Mouse (Mus musculus) forebrain, embryonic 13.5 days (tissue): ENCODE data around the gene Taok2. TPM values are rescaled to one million over a fixed set of nuclear protein-coding genes. Genes with fewer than 3 reads are reported as not detected.

ENCODE experiments used
- ATAC-seq: fragments of 200-750 bp; cut with Nextera tagmentation; 2 replicates; pipeline ENCODE4 v1.8.0; 2017
- H3K27ac ChIP-seq: fragments of 300-500 bp; sonication (generic); 2 replicates; pipeline ENCODE4 v1.5.1; 2015; ENCODE audit warnings: inconsistent platforms, mild to moderate bottlenecking, moderate library complexity
- H3K27me3 ChIP-seq: fragments of 300-500 bp; sonication (generic); 2 replicates; pipeline ENCODE4 v1.6.1; 2015; ENCODE audit warnings: mild to moderate bottlenecking, inconsistent platforms
- H3K36me3 ChIP-seq: fragments of 300-500 bp; sonication (generic); 2 replicates; pipeline ENCODE4 v1.6.1; 2015; ENCODE audit warnings: mild to moderate bottlenecking, inconsistent platforms; ENCODE audit not compliant: poor library complexity, severe bottlenecking
- H3K4me1 ChIP-seq: fragments of 300-500 bp; sonication (generic); 2 replicates; pipeline ENCODE4 v1.6.1; 2015; ENCODE audit warnings: inconsistent platforms
- H3K4me2 ChIP-seq: fragments of 300-500 bp; sonication (generic); 2 replicates; pipeline ENCODE4 v1.6.1; 2015; ENCODE audit warnings: inconsistent platforms, mild to moderate bottlenecking, moderate library complexity
- H3K4me3 ChIP-seq: fragments of 300-500 bp; sonication (generic); 2 replicates; pipeline ENCODE4 v1.5.1; 2015; ENCODE audit warnings: mild to moderate bottlenecking, inconsistent platforms
- H3K9ac ChIP-seq: fragments of 300-500 bp; sonication (generic); 2 replicates; pipeline ENCODE4 v1.6.1; 2015; ENCODE audit warnings: mild to moderate bottlenecking, inconsistent platforms
- H3K9me3 ChIP-seq: fragments of 300-500 bp; sonication (generic); replicated peaks from 2 replicates; pipeline ENCODE4 v1.6.1; 2016; ENCODE audit warnings: inconsistent platforms
- WGBS: fragments of 180-500 bp; shearing (Covaris S2); methylation state at CpG from one replicate; pipeline ENCODE4 v1.1.7; 2015; 5-methylcytosine and 5-hydroxymethylcytosine counted together
- polyA plus RNA-seq: library from polyadenylated mRNA; unstranded; fragments of >200 nt; fragmentation: Nextera tagmentation; extraction: Ambion mirVana; gene quantifications from 2 replicates; pipeline ENCODE4 v1.2.1, GENCODE M21; 2015

Gene Taok2
- polyA plus RNA-seq, 1 experiment from 2014 or later, result 51.9 TPM

DNA sequence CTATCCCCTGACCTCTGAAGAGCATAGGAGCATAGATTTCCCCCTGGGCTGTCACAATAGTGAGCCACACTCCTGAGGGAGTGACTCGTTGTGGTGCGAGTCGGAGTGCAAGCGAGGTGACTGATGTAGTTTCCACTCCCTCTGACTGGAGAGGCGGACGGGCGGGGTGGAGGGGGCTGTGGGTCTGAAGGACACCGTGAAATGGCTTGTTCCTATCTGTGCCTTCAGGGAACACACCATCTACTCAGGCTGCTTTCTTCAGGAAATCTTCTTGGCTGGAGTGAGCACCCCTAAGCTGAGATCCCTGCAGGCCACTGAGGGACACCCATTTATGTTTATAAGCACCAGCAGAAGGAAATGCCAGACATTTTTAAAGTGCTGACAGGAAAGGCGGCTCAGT, 61.8 kb downstream of the Taok2 start:
- Histone ChIP-seq H3K9ac (peak overlapping the region; percentile 83), H3K27ac (peak overlapping the region; percentile 78), H3K36me3 (no peaks in the 10 kb centered on the region), H3K4me3 (peak overlapping the region; percentile 69), H3K4me2 (peak overlapping the region; percentile 76), H3K9me3 (no peaks in the 10 kb centered on the region; the same call in 1 of the 2 replicates), H3K27me3 (no peaks in the 10 kb centered on the region), H3K4me1 (peaks cover 46% of the 10 kb centered on the region)
- peak; percentile 41 for ATAC-seq
- WGBS, result 18% methylated on average over 9 of the region's 9 CpGs

DNA sequence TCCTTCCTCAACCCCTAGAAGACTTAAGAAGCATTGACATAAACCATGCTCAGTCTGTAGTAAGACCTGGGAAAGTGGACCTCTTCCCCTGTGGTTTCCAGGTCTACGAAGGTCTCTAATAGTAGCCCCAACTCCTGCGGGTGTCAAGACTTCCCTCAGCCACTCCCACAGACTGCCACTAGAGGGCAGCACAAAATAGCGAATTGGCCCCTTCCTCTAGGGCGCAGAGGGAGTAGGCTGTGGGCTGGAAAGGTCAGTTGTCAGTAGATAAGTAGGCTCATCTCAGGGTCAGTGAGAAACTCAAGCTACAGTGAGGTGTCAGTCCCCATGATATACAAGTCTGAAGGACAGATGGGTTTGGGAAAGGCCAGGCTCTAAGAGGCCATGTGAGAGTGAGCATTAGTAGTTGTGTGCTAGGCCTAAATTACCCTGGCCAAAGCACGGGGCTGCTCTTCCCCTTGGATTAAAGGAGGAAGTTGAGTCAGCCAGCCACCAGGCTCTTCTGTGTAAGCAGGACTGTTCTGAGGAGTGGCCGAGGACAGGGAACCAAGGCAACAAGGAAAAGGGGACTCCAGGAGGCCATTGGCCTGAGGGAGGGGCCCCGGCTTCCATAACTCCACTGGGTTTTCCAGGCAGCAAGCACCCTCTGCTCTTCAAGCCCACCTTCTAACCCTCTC, 62.5 kb downstream of the Taok2 start:
- Histone ChIP-seq H3K36me3 (no peaks in the 10 kb centered on the region), H3K27ac (peak overlapping the region; percentile 78), H3K4me3 (0 out of 2 replicates have a peak overlapping the region, but pooled peaks have one; percentile 69), H3K9ac (peak overlapping the region; percentile 83), H3K4me1 (peaks cover 41% of the 10 kb centered on the region), H3K4me2 (peak overlapping the region; percentile 76), H3K27me3 (no peaks in the 10 kb centered on the region; the same call in 1 of the 2 replicates), H3K9me3 (no peaks in the 10 kb centered on the region; the same call in 1 of the 2 replicates)
- WGBS, result 25% methylated on average over 7 of the region's 7 CpGs
- peak; percentile 28; the same call in 1 of the 2 replicates for ATAC-seq

GRCm38 (mm10) chr7:126818818-126819217, 65.7 kb downstream of the Taok2 start:
- 35% methylated on average over 1 of the region's 1 CpGs for WGBS
- no peak overlapping the region for H3K27ac ChIP-seq
- no peaks in the 10 kb centered on the region; the same call in 1 of the 2 replicates for H3K27me3 ChIP-seq
- no peak overlapping the region for H3K4me3 ChIP-seq
- H3K9ac ChIP-seq, result no peak overlapping the region
- H3K4me1 ChIP-seq, result peaks cover 15% of the 10 kb centered on the region
- H3K9me3 ChIP-seq, result no peaks in the 10 kb centered on the region; the same call in 1 of the 2 replicates
- ATAC-seq, result no peak
- no peak overlapping the region for H3K4me2 ChIP-seq
- no peaks in the 10 kb centered on the region for H3K36me3 ChIP-seq

DNA sequence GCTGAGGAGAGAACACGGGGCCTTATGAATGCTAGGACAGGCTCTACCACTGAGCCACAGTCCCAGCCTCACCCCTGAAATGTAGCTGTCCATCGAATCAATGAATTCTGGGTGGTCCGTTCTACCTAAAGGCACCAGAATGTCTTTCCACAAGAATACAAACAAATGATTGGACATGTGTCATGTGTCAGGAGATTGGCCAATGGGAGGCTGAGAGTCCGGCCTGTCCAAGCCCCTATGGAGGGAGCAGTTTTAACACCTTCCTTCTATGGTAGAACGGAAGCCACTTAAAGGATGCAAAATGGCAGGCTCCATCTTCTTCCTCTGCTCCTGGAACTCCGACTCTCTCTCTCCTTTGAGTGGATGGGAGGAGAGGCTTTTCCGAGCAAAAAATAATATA, 66.9 kb downstream of the Taok2 start:
- WGBS, result 83% methylated on average over 7 of the region's 7 CpGs
- Histone ChIP-seq H3K27me3 (no peaks in the 10 kb centered on the region; the same call in 1 of the 2 replicates), H3K4me2 (no peak overlapping the region), H3K4me1 (peaks cover 7% of the 10 kb centered on the region), H3K9me3 (no peaks in the 10 kb centered on the region; the same call in 1 of the 2 replicates), H3K9ac (no peak overlapping the region), H3K27ac (no peak overlapping the region), H3K4me3 (no peak overlapping the region), H3K36me3 (no peaks in the 10 kb centered on the region)
- ATAC-seq, result no peak

- Histone ChIP-seq H3K27ac (no peak overlapping the region), H3K27me3 (no peaks in the 10 kb centered on the region; the same call in 1 of the 2 replicates), H3K4me3 (no peak overlapping the region), H3K36me3 (no peaks in the 10 kb centered on the region), H3K9me3 (no peaks in the 10 kb centered on the region; the same call in 1 of the 2 replicates), H3K4me1 (no peaks in the 10 kb centered on the region), H3K4me2 (no peak overlapping the region), H3K9ac (no peak overlapping the region)
- ATAC-seq, result no peak
- WGBS, result 87% methylated on average over 8 of the region's 8 CpGs
Observed at GRCm38 (mm10) chr7:126816494-126816893, 68.0 kb downstream of the Taok2 start.

DNA sequence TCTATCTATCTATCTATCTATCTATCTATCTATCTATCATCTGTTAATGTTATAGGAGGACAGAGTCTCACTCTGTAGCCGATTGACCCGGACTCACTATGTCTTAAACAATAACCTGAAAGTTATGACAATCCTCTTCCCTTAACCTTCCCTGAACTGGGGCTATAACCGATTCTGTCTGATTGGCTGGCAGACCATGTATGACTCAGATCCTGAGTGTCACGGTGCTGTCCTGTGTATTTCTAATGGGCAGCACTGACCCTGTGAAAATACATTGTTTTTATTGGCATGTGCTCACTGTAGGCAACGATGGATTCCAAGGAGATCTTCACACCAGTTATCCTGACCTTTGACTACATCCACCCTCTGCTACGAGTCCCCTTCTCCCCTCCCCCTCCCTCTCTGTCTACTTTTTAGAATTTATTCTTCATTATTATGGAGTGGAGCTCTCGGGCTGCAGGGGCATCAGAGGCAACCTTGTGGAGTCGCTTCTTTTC, 68.7 kb downstream of the Taok2 start:
- whole genome bisulfite sequencing, result 56% methylated on average over 8 of the region's 8 CpGs
- Histone ChIP-seq H3K27ac (no peak overlapping the region), H3K4me3 (no peak overlapping the region), H3K36me3 (no peaks in the 10 kb centered on the region), H3K9me3 (no peaks in the 10 kb centered on the region; the same call in 1 of the 2 replicates), H3K4me1 (no peaks in the 10 kb centered on the region), H3K9ac (no peak overlapping the region), H3K4me2 (no peak overlapping the region), H3K27me3 (no peaks in the 10 kb centered on the region; the same call in 1 of the 2 replicates)
- ATAC-seq, result no peak

Other genes starting within 250 kb of the Taok2 start
- 57.3 and 64.6 TPM in 2 replicates for gene Sgf29, start 235.4 kb downstream of the Taok2 start, polyA plus RNA-seq
- 0.46 and 0.68 TPM in 2 replicates for gene Sult1a1, start 208.3 kb downstream of the Taok2 start, polyA plus RNA-seq
- gene Bola2, start 189.3 kb downstream of the Taok2 start, polyA plus RNA-seq, result 183 and 187 TPM in 2 replicates
- 16.6 TPM in 2 replicates for gene Slx1b, start 188.9 kb downstream of the Taok2 start, polyA plus RNA-seq
- 72.7 and 77.1 TPM in 2 replicates for gene Coro1a, start 176.9 kb downstream of the Taok2 start, polyA plus RNA-seq
- gene Mapk3, start 125.1 kb downstream of the Taok2 start, polyA plus RNA-seq, result 75.3 and 78.3 TPM in 2 replicates
- gene Gdpd3, start 118.4 kb downstream of the Taok2 start, polyA plus RNA-seq, result 1.7 and 2.8 TPM in 2 replicates
- gene Ypel3, start 107.7 kb downstream of the Taok2 start, polyA plus RNA-seq, result 124 and 143 TPM in 2 replicates
- 0.43 and 0.55 TPM in 2 replicates for gene Tbx6, start 103.2 kb downstream of the Taok2 start, polyA plus RNA-seq
- 246 and 258 TPM in 2 replicates for gene Ppp4c, start 92.2 kb downstream of the Taok2 start, polyA plus RNA-seq
- gene Fam57b, start 87.0 kb downstream of the Taok2 start, polyA plus RNA-seq, result 27.0 and 30.0 TPM in 2 replicates
- not detected in 2 replicates for gene 4930451I11Rik, start 53.1 kb downstream of the Taok2 start, polyA plus RNA-seq
- 4.1 and 4.2 TPM in 2 replicates for gene Doc2a, start 37.3 kb downstream of the Taok2 start, polyA plus RNA-seq
- 47.7 and 49.1 TPM in 2 replicates for gene Hirip3, start 22.7 kb downstream of the Taok2 start, polyA plus RNA-seq
- 94.9 and 96.2 TPM in 2 replicates for gene Ino80e, start 22.3 kb downstream of the Taok2 start, polyA plus RNA-seq
- gene Tmem219, start 38.2 kb upstream of the Taok2 start, polyA plus RNA-seq, result 30.5 and 35.3 TPM in 2 replicates
- 69.4 and 69.8 TPM in 2 replicates for gene Kctd13, start 44.2 kb upstream of the Taok2 start, polyA plus RNA-seq
- gene Asphd1, start 64.9 kb upstream of the Taok2 start, polyA plus RNA-seq, result 2.5 and 5.1 TPM in 2 replicates
- gene Sez6l2, start 65.9 kb upstream of the Taok2 start, polyA plus RNA-seq, result 16.8 and 18.4 TPM in 2 replicates
- gene Cdipt, start 91.2 kb upstream of the Taok2 start, polyA plus RNA-seq, result 82.9 and 95.8 TPM in 2 replicates
- 0.42 and 1.2 TPM in 2 replicates for gene Cdiptos, start 91.4 kb upstream of the Taok2 start, polyA plus RNA-seq
- gene Mvp, start 129.9 kb upstream of the Taok2 start, polyA plus RNA-seq, result 2.5 and 3.2 TPM in 2 replicates
- 0.65 and 1.0 TPM in 2 replicates for gene Pagr1b, start 131.8 kb upstream of the Taok2 start, polyA plus RNA-seq
- gene Pagr1a, start 132.6 kb upstream of the Taok2 start, polyA plus RNA-seq, result 41.7 and 74.5 TPM in 2 replicates
- 41.1 and 88.0 TPM in 2 replicates for gene Gm42742, start 136.4 kb upstream of the Taok2 start, polyA plus RNA-seq
- 6.8 and 8.3 TPM in 2 replicates for gene Prrt2, start 136.5 kb upstream of the Taok2 start, polyA plus RNA-seq
- gene Maz, start 142.3 kb upstream of the Taok2 start, polyA plus RNA-seq, result 63.9 and 65.8 TPM in 2 replicates
- gene Kif22, start 157.8 kb upstream of the Taok2 start, polyA plus RNA-seq, result 135 and 143 TPM in 2 replicates
- not detected in 2 replicates for gene Zg16, start 202.6 kb upstream of the Taok2 start, polyA plus RNA-seq
- gene AI467606, start 206.7 kb upstream of the Taok2 start, polyA plus RNA-seq, result 0.91 and 1.0 TPM in 2 replicates
- 0.67 and 0.96 TPM in 2 replicates for gene Qprt, start 237.5 kb upstream of the Taok2 start, polyA plus RNA-seq